Mouse (Mus musculus): Measurements from ENCODE around the gene Rbm34. TPM values are rescaled to one million over a fixed set of nuclear protein-coding genes. Genes with fewer than 3 reads are reported as not detected.

Gene Rbm34
- total and polyA plus RNA-seq, 3 experiments: 24.8 to 42.7 (median 42.3) TPM

GRCm38 (mm10) chr8:126988346-126989006 is 17.6 kb upstream of the Rbm34 start:
- dilution Hi-C loops (cut with MboI; ENCODE audit: extremely low pct_ligation_motif_present, extremely low pct_unique_long_range_greater_than_20kb, low sequenced_read_pairs): no loop called here
- no peak for TF ChIP-seq MXI1 (IDR thresholded peaks at IDR 0.05; ENCODE audit: low read depth, low read length)
- TF ChIP-seq E2F4 (IDR thresholded peaks at IDR 0.05; ENCODE audit: insufficient replicate concordance, low read depth, low read length): no peak
- TF ChIP-seq USF2 (conservative IDR thresholded peaks at IDR 0.05; ENCODE audit: low read depth, low read length): no peak
- no peak for TF ChIP-seq GABPA (IDR thresholded peaks at IDR 0.05; ENCODE audit: insufficient replicate concordance, low read depth, low read length)
- TF ChIP-seq NRF1 (IDR thresholded peaks at IDR 0.05; ENCODE audit: low read depth, low read length): no peak
- no peak for TF ChIP-seq ZNF384 (IDR thresholded peaks at IDR 0.05; ENCODE audit: low read depth, low read length)
- TF ChIP-seq JUND (conservative IDR thresholded peaks at IDR 0.05; ENCODE audit: low read depth, low read length): no peak
- TF ChIP-seq MAX (IDR thresholded peaks at IDR 0.05; ENCODE audit: low read length): no peak
- TF ChIP-seq TCF12 (IDR thresholded peaks at IDR 0.05; ENCODE audit: low read depth, low read length): no peak
- no peak for TF ChIP-seq RCOR1 (conservative IDR thresholded peaks at IDR 0.05; ENCODE audit: low read depth, low read length)
- TF ChIP-seq CHD2 (IDR thresholded peaks at IDR 0.05; ENCODE audit: low read length): no peak
- no peak for TF ChIP-seq NELFE (IDR thresholded peaks at IDR 0.05; ENCODE audit: low read depth, low read length)
- no peak for TF ChIP-seq MYC (IDR thresholded peaks at IDR 0.05; ENCODE audit: low read depth, low read length)
- no peak overlapping the region for H3K4me3 ChIP-seq (replicated peaks in 1 of 3; ENCODE audit: low read depth in 2 of 3, low read length in 2 of 3, poor library complexity in 1 of 3)
- H3K79me2 ChIP-seq (replicated peaks; ENCODE audit: control insufficient read depth, extremely low read depth, insufficient read depth, poor library complexity, severe bottlenecking): no peaks in the 10 kb centered on the region
- H3K4me2 ChIP-seq (ENCODE audit: insufficient read depth, low read depth, poor library complexity, severe bottlenecking): no peak overlapping the region
- no peaks in the 10 kb centered on the region for H3K9me3 ChIP-seq (replicated peaks; ENCODE audit: low read length)
- H3K4me1 ChIP-seq (ENCODE audit: control insufficient read depth in 1 of 2, insufficient read depth in 2 of 2): peaks cover 0 to 12% of the 10 kb centered on the region in 2 experiments; a peak in 2 of 4 replicates
- H3K9ac ChIP-seq (ENCODE audit: insufficient read depth, low read depth): no peak overlapping the region
- no peak for DNase-seq (ENCODE audit: extremely low read depth)
- in situ Hi-C loops (cut with MboI; ENCODE audit: low pct_ligation_motif_present, low pct_unique_long_range_greater_than_20kb, low sequenced_read_pairs): loop anchor here (5.0 to 25.0 kb wide), 2 partner anchors 154 to 726 kb away; no protein-coding TSS in a partner anchor
- no peaks in the 10 kb centered on the region for H3K36me3 ChIP-seq (replicated peaks in 1 of 2; ENCODE audit: control insufficient read depth in 1 of 2, insufficient read depth in 1 of 2, low read length in 1 of 2)
- no peak overlapping the region for H3K27ac ChIP-seq (ENCODE audit: insufficient read depth, low read depth)
- H3K27me3 ChIP-seq (replicated peaks): no peaks in the 10 kb centered on the region

- dilution Hi-C loops (cut with MboI; ENCODE audit: extremely low pct_ligation_motif_present, extremely low pct_unique_long_range_greater_than_20kb, low sequenced_read_pairs) (no loop called here), in situ Hi-C loops (cut with MboI; ENCODE audit: low pct_ligation_motif_present, low pct_unique_long_range_greater_than_20kb, low sequenced_read_pairs) (loop anchor here (5.0 to 25.0 kb wide), 2 partner anchors 156 to 724 kb away; no protein-coding TSS in a partner anchor)
- no peaks in the 10 kb centered on the region for H3K36me3 ChIP-seq (replicated peaks in 1 of 2; ENCODE audit: control insufficient read depth in 1 of 2, insufficient read depth in 1 of 2, low read length in 1 of 2)
- no peak overlapping the region for H3K4me3 ChIP-seq (replicated peaks in 1 of 3; ENCODE audit: low read depth in 2 of 3, low read length in 2 of 3, poor library complexity in 1 of 3)
- DNase-seq (ENCODE audit: extremely low read depth): peak; percentile 85
- H3K9ac ChIP-seq (ENCODE audit: insufficient read depth, low read depth): no peak overlapping the region
- H3K27me3 ChIP-seq (replicated peaks): no peaks in the 10 kb centered on the region
- H3K4me2 ChIP-seq (ENCODE audit: insufficient read depth, low read depth, poor library complexity, severe bottlenecking): no peak overlapping the region
- H3K4me1 ChIP-seq (ENCODE audit: control insufficient read depth in 1 of 2, insufficient read depth in 2 of 2): peaks cover 0 to 12% of the 10 kb centered on the region in 2 experiments; a peak in 2 of 4 replicates
- H3K9me3 ChIP-seq (replicated peaks; ENCODE audit: low read length): no peaks in the 10 kb centered on the region
- no peaks in the 10 kb centered on the region for H3K79me2 ChIP-seq (replicated peaks; ENCODE audit: control insufficient read depth, extremely low read depth, insufficient read depth, poor library complexity, severe bottlenecking)
- no peak overlapping the region for H3K27ac ChIP-seq (ENCODE audit: insufficient read depth, low read depth)
- TF ChIP-seq CTCF (conservative IDR thresholded peaks at IDR 0.05 in 1 of 2, IDR thresholded peaks at IDR 0.05 in 1 of 2; ENCODE audit: low read depth in 2 of 2, low read length in 2 of 2): peak; percentile 93 to 100
- TF ChIP-seq SMC3 (IDR thresholded peaks at IDR 0.05; ENCODE audit: low read depth, low read length): peak; percentile 99
- TF ChIP-seq MAFK (IDR thresholded peaks at IDR 0.05; ENCODE audit: insufficient replicate concordance, low read length): no peak
- TF ChIP-seq MYC (IDR thresholded peaks at IDR 0.05; ENCODE audit: low read depth, low read length): peak; percentile 60; the same call in 1 of the 2 replicates
- no peak for TF ChIP-seq ZMIZ1 (IDR thresholded peaks at IDR 0.05; ENCODE audit: low read depth, low read length)
- TF ChIP-seq RCOR1 (conservative IDR thresholded peaks at IDR 0.05; ENCODE audit: low read depth, low read length): no peak
- no peak for TF ChIP-seq GABPA (IDR thresholded peaks at IDR 0.05; ENCODE audit: insufficient replicate concordance, low read depth, low read length)
- no peak for TF ChIP-seq MAX (IDR thresholded peaks at IDR 0.05; ENCODE audit: low read length)
- no peak for TF ChIP-seq CHD2 (IDR thresholded peaks at IDR 0.05; ENCODE audit: low read length)
- no peak for TF ChIP-seq MXI1 (IDR thresholded peaks at IDR 0.05; ENCODE audit: low read depth, low read length)
- no peak for TF ChIP-seq TBP (conservative IDR thresholded peaks at IDR 0.05; ENCODE audit: low read depth, low read length)
- TF ChIP-seq JUND (conservative IDR thresholded peaks at IDR 0.05; ENCODE audit: low read depth, low read length): no peak
- no peak for TF ChIP-seq HCFC1 (IDR thresholded peaks at IDR 0.05; ENCODE audit: low read depth, low read length)
- 0 out of 2 replicates have a peak, but pooled peaks have one; percentile 15 for TF ChIP-seq BHLHE40 (IDR thresholded peaks at IDR 0.05; ENCODE audit: low read depth, low read length)
- TF ChIP-seq ZKSCAN1 (IDR thresholded peaks at IDR 0.05; ENCODE audit: borderline replicate concordance, low read depth, low read length): no peak
- TF ChIP-seq TCF12 (IDR thresholded peaks at IDR 0.05; ENCODE audit: low read depth, low read length): 0 out of 2 replicates have a peak, but pooled peaks have one; percentile 31
- TF ChIP-seq EP300 (IDR thresholded peaks at IDR 0.05; ENCODE audit: low read length): no peak
- TF ChIP-seq ELF1 (IDR thresholded peaks at IDR 0.05; ENCODE audit: low read depth, low read length): no peak; the same call in 1 of the 2 replicates
- no peak for TF ChIP-seq USF1 (IDR thresholded peaks at IDR 0.05; ENCODE audit: low read depth, low read length)
- TF ChIP-seq E2F4 (IDR thresholded peaks at IDR 0.05; ENCODE audit: insufficient replicate concordance, low read depth, low read length): no peak
- TF ChIP-seq POLR2A (IDR thresholded peaks at IDR 0.05; ENCODE audit: low read depth, low read length): no peak
- peak; percentile 74; the same call in 1 of the 2 replicates for TF ChIP-seq NELFE (IDR thresholded peaks at IDR 0.05; ENCODE audit: low read depth, low read length)
- TF ChIP-seq ZNF384 (IDR thresholded peaks at IDR 0.05; ENCODE audit: low read depth, low read length): no peak
- no peak for TF ChIP-seq KAT2A (IDR thresholded peaks at IDR 0.05; ENCODE audit: insufficient replicate concordance, low read length)
- no peak for TF ChIP-seq JUN (IDR thresholded peaks at IDR 0.05; ENCODE audit: insufficient read depth, low read depth, low read length)
- TF ChIP-seq ETS1 (conservative IDR thresholded peaks at IDR 0.05; ENCODE audit: low read depth, low read length): no peak
- TF ChIP-seq SIN3A (IDR thresholded peaks at IDR 0.05; ENCODE audit: low read length): no peak
Measured at GRCm38 (mm10) chr8:126986495-126986894, 15.6 kb upstream of the Rbm34 start.

Measured in CH12.LX (cell line).